Mouse (Mus musculus): ENCODE measurements around the gene Slco1c1. TPM values are rescaled to one million over a fixed set of nuclear protein-coding genes. Genes with fewer than 3 reads are reported as not detected.
"Not testable (repeated sequence)": the region's sequence is repeated elsewhere in the genome, so short reads cannot be mapped to it uniquely, and the experiment has no call there.

The Slco1c1 gene
- total RNA-seq, 2 experiments from 2014 or later, result 0.17 to 0.51 TPM

DNA sequence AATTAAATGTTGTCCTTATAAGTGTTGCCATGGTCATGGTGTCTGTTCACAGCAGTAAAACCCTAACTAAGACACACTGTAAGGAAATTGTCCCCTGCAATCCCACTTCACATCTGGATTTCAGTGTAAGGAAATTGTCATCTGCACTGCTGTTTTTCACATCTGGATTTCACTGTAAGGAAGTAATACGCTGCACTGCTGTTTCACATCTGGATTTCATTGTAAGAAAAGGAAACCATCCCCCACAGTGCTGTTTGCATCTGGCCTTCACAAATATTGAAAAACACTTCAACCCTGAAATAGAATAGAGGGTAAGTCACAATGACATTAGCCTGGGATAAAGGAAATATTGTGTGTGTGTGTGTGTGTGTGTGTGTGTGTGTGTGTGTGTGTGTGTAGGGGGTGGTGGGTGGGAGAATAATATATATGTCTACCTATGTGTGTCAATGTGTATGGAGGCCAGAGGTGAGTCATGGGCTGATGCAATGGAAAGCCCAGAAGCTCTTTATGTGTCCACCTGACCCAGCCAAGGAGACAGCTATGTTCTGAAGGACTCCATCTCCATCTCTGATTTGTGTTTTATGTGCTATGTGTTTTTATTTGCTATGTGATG, 60.7 kb downstream of the Slco1c1 start:
- no peak for DNase-seq (ENCODE audit: low spot score in 2 of 2)

DNA sequence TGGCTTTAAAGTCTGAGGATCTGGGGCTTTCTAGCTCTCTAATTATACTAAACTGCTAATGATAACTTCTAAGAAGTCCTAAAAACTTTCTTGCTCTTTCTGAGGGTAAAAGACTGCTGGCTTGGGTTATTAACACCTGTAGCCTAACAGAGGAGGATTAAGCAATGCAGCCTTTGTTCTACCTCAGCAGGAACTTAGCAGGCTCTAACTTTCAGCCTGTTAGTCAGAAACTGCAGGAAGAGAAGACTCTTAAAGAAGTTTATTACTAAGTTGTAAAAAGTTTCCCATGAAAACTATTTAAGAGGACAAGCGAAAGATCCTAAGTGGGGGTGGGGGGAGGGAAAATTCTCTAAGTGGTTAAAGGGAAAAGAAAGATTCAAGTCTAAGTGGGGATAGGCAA, 65.8 kb downstream of the Slco1c1 start:
- DNase-seq (ENCODE audit: low spot score in 2 of 2), result no peak

DNA sequence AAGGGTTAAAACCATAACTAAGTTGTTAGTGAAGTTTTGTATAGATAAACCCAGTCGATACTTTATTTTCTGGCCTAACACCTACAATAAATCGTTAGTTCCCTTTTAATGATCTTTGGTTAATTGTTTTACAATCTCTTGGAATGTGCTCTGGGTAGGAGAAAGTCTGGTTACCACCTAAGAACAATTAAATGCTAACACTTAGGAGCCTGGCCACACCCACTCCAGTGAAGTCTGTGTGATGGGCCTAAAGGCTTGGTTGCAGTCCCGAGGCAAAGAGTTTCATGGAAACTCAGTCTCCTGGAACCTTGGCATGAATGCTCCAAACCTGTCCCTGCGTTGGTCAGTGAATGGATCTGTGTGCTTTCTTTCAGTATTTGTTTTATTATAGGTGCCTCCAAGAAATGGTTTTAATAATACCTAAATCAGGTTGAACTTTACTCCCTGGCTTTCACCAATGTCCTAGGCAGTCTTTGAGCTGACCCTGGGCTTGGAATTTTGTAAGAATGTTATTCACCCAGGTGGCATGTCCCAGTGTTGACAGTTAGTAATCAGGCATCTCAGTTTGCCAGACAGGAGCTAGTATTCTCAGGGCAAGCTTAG, 66.5 kb downstream of the Slco1c1 start:
- not testable (repeated sequence) for DNase-seq (ENCODE audit: low spot score in 2 of 2)

GRCm38 (mm10) chr6:141596081-141596480, 71.9 kb downstream of the Slco1c1 start:
- no peak for DNase-seq (ENCODE audit: low spot score in 2 of 2)

DNA sequence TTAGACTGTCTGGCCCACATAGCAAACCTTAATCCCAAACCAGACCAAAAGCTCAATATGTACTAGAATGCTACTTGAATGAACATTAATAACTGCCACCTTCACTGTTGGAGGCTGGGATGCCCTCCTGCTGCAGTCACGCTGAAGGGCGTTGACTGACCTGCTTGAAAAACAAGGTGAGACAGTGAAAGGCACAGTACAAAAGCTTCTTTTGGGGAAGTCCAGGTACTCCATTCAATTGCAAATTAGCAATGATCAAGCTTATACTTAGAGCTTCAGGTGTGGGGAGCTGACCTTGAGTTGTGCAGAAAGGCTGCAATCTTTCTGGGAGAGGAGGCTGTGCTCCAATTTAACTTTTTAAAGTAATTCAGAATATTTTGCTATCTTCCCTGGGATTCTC, 72.9 kb downstream of the Slco1c1 start:
- no peak for DNase-seq (ENCODE audit: low spot score in 2 of 2)

DNA sequence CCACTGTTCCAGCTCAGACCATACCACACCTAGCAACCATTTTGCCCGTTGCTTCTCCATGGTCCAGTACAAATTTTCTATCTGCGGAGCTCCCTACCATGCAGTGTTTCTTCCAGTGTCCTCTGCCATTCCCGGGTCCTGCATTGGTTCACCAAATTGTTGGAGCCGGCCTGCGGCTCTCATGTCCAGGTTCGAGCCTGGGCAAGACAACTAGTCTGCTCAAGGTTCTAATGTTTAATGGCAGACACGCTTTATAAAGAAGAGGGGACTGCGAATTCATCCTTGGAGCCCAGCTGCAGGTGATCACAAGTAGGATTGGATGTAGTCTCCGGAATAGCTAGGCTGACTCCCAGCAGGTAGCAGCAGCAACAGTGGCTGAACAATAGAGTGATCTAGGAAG, 76.8 kb downstream of the Slco1c1 start:
- DNase-seq (ENCODE audit: low spot score in 2 of 2), result no peak

DNA sequence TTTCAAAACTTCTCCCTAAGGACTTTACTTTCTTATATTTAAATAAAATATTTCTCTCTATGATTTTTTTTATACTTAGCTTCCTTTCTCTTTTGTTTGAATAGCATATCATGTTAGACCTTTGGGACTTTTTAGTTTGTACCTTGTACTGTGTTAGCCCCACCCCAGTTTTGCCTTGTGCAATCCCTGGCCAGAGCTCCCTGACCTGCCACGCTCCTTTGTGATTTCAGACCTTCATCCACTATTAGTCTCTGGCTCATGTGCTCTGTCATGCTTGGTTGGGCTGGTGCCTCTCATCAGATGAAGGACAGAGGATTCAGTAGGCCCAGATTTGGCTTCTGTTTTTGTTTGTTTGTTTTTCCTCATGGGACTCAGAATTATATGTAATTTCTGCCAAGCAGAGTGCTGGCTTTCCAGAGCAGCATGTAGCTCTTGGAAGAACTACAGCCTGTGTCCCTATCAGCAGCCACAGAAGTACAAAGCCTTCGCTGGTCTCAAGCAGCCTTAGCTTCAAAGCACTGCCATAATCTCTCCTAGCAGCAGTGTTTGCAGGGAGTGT, 86.6 kb downstream of the Slco1c1 start:
- no peak for DNase-seq (ENCODE audit: low spot score in 2 of 2)

- DNase-seq (ENCODE audit: low spot score in 2 of 2), result no peak
These were observed 89.8 kb downstream of the Slco1c1 start for GRCm38 (mm10) chr6:141614017-141614416.

GRCm38 (mm10) chr6:141615348-141615747, 91.2 kb downstream of the Slco1c1 start:
- no peak for DNase-seq (ENCODE audit: low spot score in 2 of 2)

Other genes with a start within 250 kb of the Slco1c1 start
- 10 to 100 TPM in 1 of 2 experiments, under 1 TPM in 1; 0.62 to 17.0 TPM for gene Slco1b2, start 105.2 kb downstream of the Slco1c1 start, total RNA-seq (2021)
- not detected for gene Gm5724, start 249.4 kb downstream of the Slco1c1 start, total RNA-seq (2021)

All from adrenal gland, postnatal 4 days (tissue).